Mouse (Mus musculus) forebrain, embryonic 14.5 days (tissue): ENCODE results near the gene Kcmf1. TPM values are rescaled to one million over a fixed set of nuclear protein-coding genes. Genes with fewer than 3 reads are reported as not detected.
A peak's percentile ranks its signal among the peaks of the same experiment; 100 is the strongest.

Experiments used
- ATAC-seq: fragments of 200-750 bp; cut with Nextera tagmentation; 2 replicates; pipeline ENCODE4 v1.8.0; 2017; ENCODE audit warnings: mild to moderate bottlenecking, moderate library complexity
- DNase-seq: peaks from one replicate; pipeline ENCODE4 v3.0.0-alpha.2; 2015; ENCODE audit warnings: low spot score
- H3K27ac ChIP-seq: fragments of 300-500 bp; sonication (generic); 2 replicates; pipeline ENCODE4 v1.5.1; 2014; ENCODE audit warnings: low read depth, mild to moderate bottlenecking, control low read depth, low read length, moderate library complexity
- H3K27me3 ChIP-seq: fragments of 300-500 bp; sonication (generic); replicated peaks from 2 replicates; pipeline ENCODE4 v1.6.1; 2014; ENCODE audit warnings: low read length, control low read depth, mixed read lengths; ENCODE audit not compliant: control insufficient read depth, insufficient read depth
- H3K36me3 ChIP-seq: fragments of 300-500 bp; sonication (generic); 2 replicates; pipeline ENCODE4 v1.6.1; 2014; ENCODE audit warnings: low read length, control low read depth; ENCODE audit not compliant: control insufficient read depth, insufficient read depth
- H3K4me1 ChIP-seq: fragments of 300-500 bp; sonication (generic); 2 replicates; pipeline ENCODE4 v1.6.1; 2014; ENCODE audit warnings: antibody characterized with exemption, low read length, control low read depth; ENCODE audit not compliant: control insufficient read depth, insufficient read depth
- H3K4me2 ChIP-seq: fragments of 300-500 bp; sonication (generic); 2 replicates; pipeline ENCODE4 v1.6.1; 2014; ENCODE audit warnings: mild to moderate bottlenecking, control low read depth, low read length
- H3K4me3 ChIP-seq: fragments of 300-500 bp; sonication (generic); 2 replicates; pipeline ENCODE4 v1.5.1; 2014; ENCODE audit warnings: low read depth, low read length, control low read depth
- H3K9ac ChIP-seq: fragments of 300-500 bp; sonication (generic); 2 replicates; pipeline ENCODE4 v1.6.1; 2014; ENCODE audit warnings: mild to moderate bottlenecking, low read length, control low read depth, moderate library complexity
- H3K9me3 ChIP-seq: fragments of 300-500 bp; sonication (generic); replicated peaks from 2 replicates; pipeline ENCODE4 v1.6.1; 2016; ENCODE audit warnings: low read length, control low read depth, mixed read lengths; ENCODE audit not compliant: control insufficient read depth
- WGBS: fragments of 180-500 bp; shearing (Covaris S2); extraction: QIAGEN DNeasy Blood & Tissue Kit; methylation state at CpG from one replicate; pipeline ENCODE4 v1.1.7; 2014; 5-methylcytosine and 5-hydroxymethylcytosine counted together
- polyA plus RNA-seq: library from polyadenylated mRNA; unstranded; fragments of >200 nt; fragmentation: Nextera tagmentation; extraction: Ambion mirVana; gene quantifications from 2 replicates; pipeline ENCODE4 v1.2.1, GENCODE M21; 2014

Gene Kcmf1
- polyA plus RNA-seq, 1 experiment from 2014 or later, result 33.4 TPM

GRCm38 (mm10) chr6:72902254-72902990 is 2.6 kb upstream of the Kcmf1 start:
- H3K27me3 ChIP-seq, result no peaks in the 10 kb centered on the region
- WGBS, result 82% methylated on average over 6 of the region's 6 CpGs
- H3K4me3 ChIP-seq, result no peak overlapping the region
- no peaks in the 10 kb centered on the region for H3K36me3 ChIP-seq
- DNase-seq (no peak), ATAC-seq (no peak)
- no peak overlapping the region for H3K9ac ChIP-seq
- H3K4me2 ChIP-seq, result no peak overlapping the region
- no peak overlapping the region for H3K27ac ChIP-seq
- peaks cover 11% of the 10 kb centered on the region; the same call in 1 of the 2 replicates for H3K4me1 ChIP-seq
- no peaks in the 10 kb centered on the region for H3K9me3 ChIP-seq

DNA sequence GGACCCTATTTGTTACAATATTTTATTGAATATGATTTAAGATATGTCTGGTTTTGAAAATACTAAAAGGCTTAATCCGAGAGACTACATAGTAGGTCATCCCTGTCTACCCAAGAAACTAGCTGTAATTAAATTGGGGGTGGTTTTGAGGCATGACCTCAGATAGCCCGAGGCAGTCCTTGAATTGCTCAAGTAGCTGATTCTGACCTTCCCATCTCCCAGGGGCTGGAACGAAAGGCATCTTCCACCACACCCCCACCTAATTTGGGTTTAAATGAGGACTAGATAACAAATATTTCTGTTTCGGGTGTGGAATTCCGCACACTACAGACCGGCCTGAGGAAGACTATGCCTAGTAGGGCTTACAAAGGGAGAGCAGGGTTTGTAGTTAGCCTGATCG is 1.2 kb upstream of the Kcmf1 start:
- DNase-seq, result no peak
- Histone ChIP-seq H3K4me1 (peaks cover 11% of the 10 kb centered on the region; the same call in 1 of the 2 replicates), H3K36me3 (no peaks in the 10 kb centered on the region), H3K27ac (no peak overlapping the region), H3K9ac (no peak overlapping the region; the same call in 1 of the 2 replicates), H3K4me2 (peak overlapping the region; percentile 60), H3K9me3 (no peaks in the 10 kb centered on the region), H3K27me3 (no peaks in the 10 kb centered on the region), H3K4me3 (peak overlapping the region; percentile 98)
- WGBS, result 58% methylated on average over 7 of the region's 7 CpGs
- no peak for ATAC-seq

DNA sequence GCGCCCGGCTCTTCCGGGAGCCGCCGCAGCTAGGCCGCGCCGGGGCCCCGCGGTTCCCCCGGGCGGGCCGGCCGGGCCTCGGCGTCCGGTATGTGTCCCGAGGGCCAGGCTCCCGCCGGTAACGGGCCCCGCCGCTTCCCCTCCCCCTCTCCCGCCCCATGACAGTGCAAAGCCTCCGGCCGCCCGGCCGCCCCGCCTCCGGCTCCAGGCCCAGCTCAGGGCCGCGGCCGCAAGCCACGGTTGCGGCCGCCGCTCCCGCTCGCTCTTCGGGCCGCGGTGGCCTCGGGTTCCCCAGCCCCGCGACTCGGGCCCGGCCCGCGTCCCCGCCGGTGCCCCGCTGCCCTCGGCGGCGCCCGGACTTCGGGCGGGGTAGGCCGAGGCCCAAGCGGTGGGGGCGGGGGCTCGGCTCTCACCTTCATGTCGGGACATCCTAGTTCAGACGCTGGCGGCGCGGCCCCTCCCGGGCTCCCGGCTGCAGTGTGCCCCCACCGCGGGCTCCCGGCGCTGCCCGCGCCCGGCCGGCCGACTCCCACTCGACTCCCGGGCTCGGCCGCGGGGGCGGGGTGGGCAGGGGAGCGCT is 488 bp downstream of the Kcmf1 start:
- peak; percentile 36 for DNase-seq
- 1% methylated on average over 49 of the region's 85 CpGs for WGBS
- H3K9me3 ChIP-seq, result no peaks in the 10 kb centered on the region

DNA sequence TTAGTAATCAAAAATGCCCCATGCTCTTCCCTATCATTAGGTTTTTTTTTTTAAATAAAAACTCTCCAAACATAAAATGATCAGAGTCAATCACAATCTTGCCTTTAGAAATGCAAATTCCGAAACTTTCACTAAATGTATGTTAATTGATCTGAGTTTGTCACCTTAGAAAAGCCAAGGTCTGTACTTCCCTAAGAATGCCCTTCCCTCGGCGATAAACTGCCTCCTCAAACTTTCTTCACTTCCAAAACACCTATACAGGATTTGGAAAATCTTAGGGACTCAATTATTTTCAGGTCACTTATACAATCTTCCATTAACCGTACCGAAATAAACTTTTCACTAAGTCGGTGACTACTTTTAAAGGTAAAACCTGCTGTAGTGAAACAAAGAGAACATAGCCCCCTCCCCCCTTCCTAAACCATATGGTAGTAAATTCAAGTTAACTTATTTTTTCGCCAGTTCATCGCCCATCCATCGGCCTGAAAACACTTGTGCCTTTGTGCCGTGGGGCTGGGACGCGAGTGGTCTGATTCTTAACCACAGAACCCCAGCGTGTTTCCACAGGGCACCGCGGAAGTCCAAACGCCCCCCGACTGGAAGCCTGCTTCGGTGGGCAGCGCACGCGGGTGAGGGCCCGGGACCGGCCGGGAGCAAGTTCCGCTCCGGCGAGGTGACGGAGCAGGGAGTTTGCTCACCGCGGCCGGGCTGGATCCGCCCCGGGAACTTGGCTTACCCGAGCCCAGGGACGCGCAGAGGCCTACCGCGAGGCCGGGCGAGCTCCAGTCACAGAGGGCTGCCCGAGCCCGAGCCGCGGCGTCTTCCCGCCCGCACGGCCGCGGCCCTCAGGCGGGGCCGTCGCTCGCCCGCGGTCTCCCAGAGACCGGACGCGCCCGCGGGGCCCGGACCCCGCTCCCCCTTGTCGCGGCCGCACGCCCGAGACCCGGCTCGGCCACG is 1.3 kb downstream of the Kcmf1 start:
- Histone ChIP-seq H3K4me2 (peak overlapping the region; percentile 60), H3K27me3 (no peaks in the 10 kb centered on the region), H3K27ac (peak overlapping the region; percentile 97), H3K9me3 (no peaks in the 10 kb centered on the region), H3K4me3 (peak overlapping the region; percentile 98), H3K4me1 (peaks cover 11% of the 10 kb centered on the region; the same call in 1 of the 2 replicates), H3K9ac (peak overlapping the region; percentile 99), H3K36me3 (no peaks in the 10 kb centered on the region)
- ATAC-seq (peak; percentile 51; the same call in 1 of the 2 replicates), DNase-seq (peak; percentile 52)
- under 1% methylated on average over 65 of the region's 71 CpGs for WGBS

More for the DNA sequence above, 488 bp downstream of the Kcmf1 start:
- H3K27me3 ChIP-seq, result no peaks in the 10 kb centered on the region
- H3K27ac ChIP-seq, result peak overlapping the region; percentile 97
- peak; percentile 63 for ATAC-seq
- H3K4me2 ChIP-seq, result peak overlapping the region; percentile 60
- H3K9ac ChIP-seq, result peak overlapping the region; percentile 99
- H3K4me3 ChIP-seq, result peak overlapping the region; percentile 98
- H3K36me3 ChIP-seq, result no peaks in the 10 kb centered on the region
- peaks cover 11% of the 10 kb centered on the region; the same call in 1 of the 2 replicates for H3K4me1 ChIP-seq

DNA sequence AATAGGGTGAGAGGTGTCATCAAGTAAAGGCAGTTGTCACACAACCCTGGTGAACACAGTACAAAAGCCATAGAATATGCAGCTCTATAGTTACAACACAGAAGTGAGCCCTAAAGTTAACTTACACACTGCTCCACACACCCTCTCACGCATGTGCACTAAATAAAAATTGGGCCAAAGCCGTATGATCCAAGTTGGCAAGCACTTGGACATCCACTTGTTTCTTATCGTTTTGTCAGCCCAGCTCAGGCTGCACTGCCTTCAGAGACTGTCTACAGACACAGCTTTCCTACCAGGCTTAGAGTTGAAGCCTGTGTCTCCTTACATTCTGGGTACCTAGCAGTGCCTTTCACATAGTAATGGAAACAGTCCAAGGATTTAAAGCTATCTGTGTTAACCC is 4.8 kb downstream of the Kcmf1 start:
- peaks cover 5% of the 10 kb centered on the region; the same call in 1 of the 2 replicates for H3K4me1 ChIP-seq
- no peak overlapping the region for H3K4me2 ChIP-seq
- DNase-seq, result no peak
- H3K27ac ChIP-seq, result no peak overlapping the region
- H3K36me3 ChIP-seq, result no peaks in the 10 kb centered on the region
- no peak overlapping the region for H3K4me3 ChIP-seq
- H3K9me3 ChIP-seq, result no peaks in the 10 kb centered on the region
- 87% methylated on average over 3 of the region's 3 CpGs for WGBS
- no peak for ATAC-seq
- no peak overlapping the region for H3K9ac ChIP-seq
- no peaks in the 10 kb centered on the region for H3K27me3 ChIP-seq

GRCm38 (mm10) chr6:72891238-72891637 is 8.5 kb downstream of the Kcmf1 start:
- Histone ChIP-seq H3K27ac (no peak overlapping the region), H3K4me2 (no peak overlapping the region), H3K36me3 (no peaks in the 10 kb centered on the region), H3K9ac (no peak overlapping the region), H3K4me1 (no peaks in the 10 kb centered on the region), H3K27me3 (no peaks in the 10 kb centered on the region), H3K4me3 (no peak overlapping the region), H3K9me3 (no peaks in the 10 kb centered on the region)
- ATAC-seq (no peak), DNase-seq (no peak)
- 93% methylated on average over 2 of the region's 2 CpGs for WGBS

- ATAC-seq, result no peak
- WGBS, result 88% methylated on average over 2 of the region's 2 CpGs
- no peaks in the 10 kb centered on the region for H3K27me3 ChIP-seq
Observed at GRCm38 (mm10) chr6:72888655-72889054, 11.1 kb downstream of the Kcmf1 start.

DNA sequence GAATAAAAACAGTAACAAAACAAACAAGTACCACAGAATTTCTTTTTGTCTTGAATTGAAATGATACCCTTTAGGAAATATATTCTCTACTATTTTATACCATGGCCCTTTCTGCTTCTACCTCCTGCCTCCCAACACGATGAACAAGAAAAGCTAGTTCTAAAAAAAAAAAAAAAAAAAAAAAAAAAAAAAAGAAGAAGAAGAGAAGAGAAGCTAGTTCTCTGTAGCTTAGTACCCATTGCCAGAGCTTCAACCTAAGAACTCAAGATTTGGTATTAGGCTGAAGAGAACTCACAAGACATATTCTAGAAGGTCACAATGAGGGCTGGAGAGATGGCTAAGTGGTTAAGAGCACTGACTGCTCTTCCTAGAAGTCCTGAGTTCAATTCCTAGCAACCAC is 14.5 kb downstream of the Kcmf1 start:
- DNase-seq, result no peak
- no peak overlapping the region for H3K9ac ChIP-seq
- H3K4me3 ChIP-seq, result no peak overlapping the region
- no peaks in the 10 kb centered on the region for H3K27me3 ChIP-seq
- H3K9me3 ChIP-seq, result no peaks in the 10 kb centered on the region
- no peak for ATAC-seq
- H3K27ac ChIP-seq, result no peak overlapping the region
- no peaks in the 10 kb centered on the region for H3K4me1 ChIP-seq
- 90% methylated on average over 1 of the region's 1 CpGs for WGBS
- H3K36me3 ChIP-seq, result no peaks in the 10 kb centered on the region
- H3K4me2 ChIP-seq, result no peak overlapping the region

More at GRCm38 (mm10) chr6:72888655-72889054, 11.1 kb downstream of the Kcmf1 start:
- Histone ChIP-seq H3K36me3 (no peaks in the 10 kb centered on the region), H3K27ac (no peak overlapping the region), H3K9ac (no peak overlapping the region), H3K4me1 (no peaks in the 10 kb centered on the region), H3K4me3 (no peak overlapping the region), H3K4me2 (no peak overlapping the region), H3K9me3 (no peaks in the 10 kb centered on the region)
- no peak for DNase-seq
